Mouse (Mus musculus): Measurements from ENCODE around the gene Itih5. TPM values are rescaled to one million over a fixed set of nuclear protein-coding genes. Genes with fewer than 3 reads are reported as not detected.

Gene Itih5
- total and polyA plus RNA-seq, 3 experiments: not detected

DNA sequence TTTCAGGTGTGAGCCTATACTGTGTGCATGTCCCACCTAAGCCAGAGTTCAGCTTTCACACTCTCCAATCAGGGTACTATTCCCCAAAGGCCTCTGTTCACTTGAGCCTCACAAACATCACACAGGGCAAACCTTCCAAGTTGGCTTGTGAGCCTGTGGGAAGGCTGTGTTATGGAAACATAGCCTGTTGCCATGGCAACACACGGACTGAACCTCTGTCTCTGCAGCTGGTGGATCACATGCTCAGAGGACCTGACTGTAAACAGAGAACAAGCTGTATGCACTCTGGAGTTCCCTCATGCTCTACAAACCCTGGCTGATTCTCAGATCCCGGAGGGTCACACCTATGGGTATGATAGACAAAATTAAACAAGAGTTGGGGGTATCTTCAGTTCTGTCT is 122.8 kb downstream of the Itih5 start:
- Histone ChIP-seq H3K9ac (ENCODE audit: control insufficient read depth, low read depth, low read length, poor library complexity, severe bottlenecking) (no peak overlapping the region), H3K27me3 (ENCODE audit: control insufficient read depth in 1 of 2, insufficient read depth in 2 of 2, low read length in 2 of 2) (no peaks in the 10 kb centered on the region), H3K4me1 (ENCODE audit: control insufficient read depth in 1 of 2, insufficient read depth in 2 of 2, low read length in 2 of 2) (no peaks in the 10 kb centered on the region), H3K27ac (ENCODE audit: control insufficient read depth, low read depth, low read length) (no peak overlapping the region), H3K9me3 (replicated peaks; ENCODE audit: insufficient read depth, low read length) (no peaks in the 10 kb centered on the region), H3K36me3 (ENCODE audit: control insufficient read depth in 1 of 2, insufficient read depth in 2 of 2, low read length in 2 of 2) (no peaks in the 10 kb centered on the region), H3K79me2 (ENCODE audit: control insufficient read depth, insufficient read depth, low read length, poor library complexity) (no peaks in the 10 kb centered on the region), H3K4me3 (ENCODE audit: control insufficient read depth in 1 of 2, insufficient read depth in 1 of 2, low read depth in 2 of 2, low read length in 2 of 2) (no peak overlapping the region)
- TF ChIP-seq TBP (IDR thresholded peaks at IDR 0.05; ENCODE audit: low read depth, low read length) (no peak), RAD21 (IDR thresholded peaks at IDR 0.05; ENCODE audit: low read depth, low read length) (no peak), SMC3 (IDR thresholded peaks at IDR 0.05; ENCODE audit: low read depth, low read length) (no peak), MAFK (IDR thresholded peaks at IDR 0.05; ENCODE audit: borderline replicate concordance, low read depth, low read length) (no peak), ZMIZ1 (IDR thresholded peaks at IDR 0.05; ENCODE audit: low read depth, low read length) (no peak), GATA1 (IDR thresholded peaks at IDR 0.05; ENCODE audit: low read depth, low read length) (no peak), MYB (IDR thresholded peaks at IDR 0.05; ENCODE audit: low read depth, low read length) (no peak)
- no peak for DNase-seq (ENCODE audit: low read depth, low spot score)

DNA sequence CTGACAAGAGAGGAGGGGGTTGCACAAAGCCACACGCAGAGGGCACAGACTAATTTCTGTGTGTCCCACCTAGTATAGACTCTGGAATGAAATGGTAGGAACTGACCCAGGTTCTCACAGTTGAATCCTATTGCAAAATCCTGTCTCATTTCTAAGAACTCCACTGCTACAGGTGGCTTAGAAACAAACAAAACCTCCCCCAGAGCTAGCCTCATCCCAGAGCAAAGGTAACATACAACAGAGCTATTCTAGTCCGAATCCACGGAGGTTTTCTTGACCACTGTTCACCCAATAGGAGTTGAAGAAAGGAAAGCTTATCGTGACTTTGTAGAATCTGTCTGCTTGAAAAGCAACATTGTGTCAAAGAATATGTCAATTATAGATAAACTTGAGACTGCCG is 130.3 kb downstream of the Itih5 start:
- Histone ChIP-seq H3K79me2 (ENCODE audit: control insufficient read depth, insufficient read depth, low read length, poor library complexity) (no peaks in the 10 kb centered on the region), H3K36me3 (ENCODE audit: control insufficient read depth in 1 of 2, insufficient read depth in 2 of 2, low read length in 2 of 2) (no peaks in the 10 kb centered on the region), H3K27me3 (ENCODE audit: control insufficient read depth in 1 of 2, insufficient read depth in 2 of 2, low read length in 2 of 2) (peaks cover 0 to 3% of the 10 kb centered on the region in 2 experiments; a peak in 1 of 4 replicates), H3K9me3 (replicated peaks; ENCODE audit: insufficient read depth, low read length) (no peaks in the 10 kb centered on the region), H3K9ac (ENCODE audit: control insufficient read depth, low read depth, low read length, poor library complexity, severe bottlenecking) (no peak overlapping the region), H3K27ac (ENCODE audit: control insufficient read depth, low read depth, low read length) (no peak overlapping the region), H3K4me1 (ENCODE audit: control insufficient read depth in 1 of 2, insufficient read depth in 2 of 2, low read length in 2 of 2) (no peaks in the 10 kb centered on the region), H3K4me3 (ENCODE audit: control insufficient read depth in 1 of 2, insufficient read depth in 1 of 2, low read depth in 2 of 2, low read length in 2 of 2) (no peak overlapping the region)
- TF ChIP-seq NRF1 (IDR thresholded peaks at IDR 0.05; ENCODE audit: insufficient read depth, low read depth, low read length, poor library complexity, severe bottlenecking) (no peak), KAT2A (conservative IDR thresholded peaks at IDR 0.05; ENCODE audit: low read depth, low read length) (no peak), JUND (IDR thresholded peaks at IDR 0.05; ENCODE audit: low read depth, low read length) (no peak)
- no peak for DNase-seq (ENCODE audit: low read depth, low spot score)

DNA sequence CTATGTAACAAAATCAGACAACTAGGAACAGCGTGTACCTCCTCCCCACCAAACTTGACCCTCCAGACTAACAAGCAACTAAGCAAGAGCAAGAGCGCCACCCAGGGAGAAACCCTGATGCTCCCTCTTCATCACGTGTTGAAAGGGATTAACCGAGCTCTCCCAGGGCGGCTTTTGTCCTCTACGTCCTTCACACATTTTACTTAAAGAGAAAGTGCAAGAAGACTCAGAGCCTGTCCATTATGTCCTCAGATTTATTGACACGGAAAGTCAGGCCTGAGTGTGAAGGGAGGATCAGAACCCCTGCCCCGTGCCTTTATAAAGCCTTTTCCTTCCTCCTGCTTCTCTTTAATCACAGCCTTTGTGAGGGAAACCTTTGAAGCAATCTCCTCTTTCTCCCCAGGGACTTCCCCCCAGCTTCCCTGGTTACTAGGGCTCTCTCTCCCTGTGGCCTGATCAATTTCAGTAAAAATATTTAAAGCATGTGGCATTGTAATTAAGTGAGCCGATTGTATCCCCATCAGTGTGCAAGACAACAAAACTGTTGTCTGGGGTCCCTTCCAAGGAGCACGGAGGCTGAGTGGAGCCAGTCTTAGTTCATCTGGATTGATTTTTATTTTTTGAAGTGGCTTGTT is 131.4 kb downstream of the Itih5 start:
- peaks cover 0 to 3% of the 10 kb centered on the region in 2 experiments; a peak in 1 of 4 replicates for H3K27me3 ChIP-seq (ENCODE audit: control insufficient read depth in 1 of 2, insufficient read depth in 2 of 2, low read length in 2 of 2)

More for the DNA sequence above, 131.4 kb downstream of the Itih5 start:
- no peaks in the 10 kb centered on the region for H3K9me3 ChIP-seq (replicated peaks; ENCODE audit: insufficient read depth, low read length)
- no peak for DNase-seq (ENCODE audit: low read depth, low spot score)
- TF ChIP-seq USF1 (IDR thresholded peaks at IDR 0.05; ENCODE audit: low read depth, low read length): no peak
- TF ChIP-seq CTCF (IDR thresholded peaks at IDR 0.05 in 2 of 3, conservative IDR thresholded peaks at IDR 0.05 in 1 of 3; ENCODE audit: control insufficient read depth in 1 of 3, insufficient read depth in 1 of 3, low read depth in 2 of 3, low read length in 3 of 3, poor library complexity in 1 of 3, severe bottlenecking in 1 of 3): peak in 2 of 3 experiments; percentile 15 to 23; a peak in 1 of 6 replicates
- no peak for TF ChIP-seq RCOR1 (IDR thresholded peaks at IDR 0.05; ENCODE audit: low read depth, low read length)
- TF ChIP-seq TBP (IDR thresholded peaks at IDR 0.05; ENCODE audit: low read depth, low read length): no peak
- no peak for TF ChIP-seq CHD1 (IDR thresholded peaks at IDR 0.05; ENCODE audit: low read depth, low read length)
- no peak for TF ChIP-seq E2F4 (IDR thresholded peaks at IDR 0.05; ENCODE audit: borderline replicate concordance, low read depth, low read length)
- no peak for TF ChIP-seq MYB (IDR thresholded peaks at IDR 0.05; ENCODE audit: low read depth, low read length)
- H3K4me1 ChIP-seq (ENCODE audit: control insufficient read depth in 1 of 2, insufficient read depth in 2 of 2, low read length in 2 of 2): no peaks in the 10 kb centered on the region
- no peak overlapping the region for H3K9ac ChIP-seq (ENCODE audit: control insufficient read depth, low read depth, low read length, poor library complexity, severe bottlenecking)
- no peaks in the 10 kb centered on the region for H3K79me2 ChIP-seq (ENCODE audit: control insufficient read depth, insufficient read depth, low read length, poor library complexity)
- H3K4me3 ChIP-seq (ENCODE audit: control insufficient read depth in 1 of 2, insufficient read depth in 1 of 2, low read depth in 2 of 2, low read length in 2 of 2): no peak overlapping the region
- H3K36me3 ChIP-seq (ENCODE audit: control insufficient read depth in 1 of 2, insufficient read depth in 2 of 2, low read length in 2 of 2): no peaks in the 10 kb centered on the region
- H3K27ac ChIP-seq (ENCODE audit: control insufficient read depth, low read depth, low read length): no peak overlapping the region
